Mouse (Mus musculus) thymus, adult 2 months (tissue): ENCODE results near the gene Cnnm3.

Source experiments
- CTCF ChIP-seq: fragments of 200-500 bp; IDR thresholded peaks from 2 replicates; pipeline ENCODE4 v1.5.1; 2012; ENCODE audit warnings: mild to moderate bottlenecking, control low read depth, low read length, moderate library complexity, borderline replicate concordance; ENCODE audit not compliant: control insufficient read depth, poor library complexity, insufficient read depth; ENCODE audit errors: extremely low read depth
- POLR2A ChIP-seq: fragments of 200-500 bp; IDR thresholded peaks from 2 replicates; pipeline ENCODE4 v1.6.1; 2012; ENCODE audit warnings: mild to moderate bottlenecking, low read length, control low read depth, moderate library complexity; ENCODE audit not compliant: control insufficient read depth, poor library complexity, insufficient read depth; ENCODE audit errors: extremely low read depth

DNA sequence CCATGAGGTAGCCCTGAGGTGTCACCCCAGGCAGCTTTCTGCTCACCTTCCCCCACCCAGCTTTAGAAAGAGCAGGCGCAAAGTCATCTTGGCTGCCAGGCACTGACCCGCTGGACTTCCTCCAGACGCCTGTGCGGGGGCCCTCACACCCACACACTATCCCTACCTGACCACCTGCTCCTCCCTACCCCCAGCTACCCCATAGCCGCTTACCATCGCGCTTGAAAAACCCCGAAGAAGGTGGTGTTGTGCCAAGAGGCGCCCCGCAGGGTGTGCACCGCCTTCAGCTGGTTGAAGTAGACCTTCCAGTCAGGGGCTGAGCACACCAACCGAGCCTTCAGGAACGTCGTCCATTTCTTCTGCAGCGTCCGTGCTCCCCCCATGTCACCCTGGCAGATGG lies 40.8 kb downstream of the Cnnm3 start:
- no peak for TF ChIP-seq CTCF
- TF ChIP-seq POLR2A: no peak
